Mouse (Mus musculus) kidney, adult 2 months (tissue): ENCODE measurements at regions not wholly inside any gene's neighbourhood (a gene's known extent, or its start where the extent isn't known, plus 50 kb on each side); places are given as distances from the start of the nearest gene placed in this dataset.

Experiments
- DNase-seq: peaks from one replicate; pipeline ENCODE4 v3.0.0; 2021
- H3K27ac ChIP-seq: fragments of 200-500 bp; 2 replicates; pipeline ENCODE4 v1.5.1; 2012; ENCODE audit warnings: low read depth, low read length, control low read depth, inconsistent platforms; ENCODE audit not compliant: insufficient read depth
- H3K27me3 ChIP-seq: fragments of 200-500 bp; replicated peaks from 2 replicates; pipeline ENCODE4 v1.6.1; 2012; ENCODE audit warnings: mild to moderate bottlenecking, moderate library complexity, low read length, inconsistent platforms; ENCODE audit not compliant: control insufficient read depth, insufficient read depth
- H3K36me3 ChIP-seq: fragments of 200-500 bp; 2 replicates; pipeline ENCODE4 v1.6.1; 2012; ENCODE audit warnings: mild to moderate bottlenecking, moderate library complexity, low read length, inconsistent platforms; ENCODE audit not compliant: control insufficient read depth, insufficient read depth
- H3K4me1 ChIP-seq: fragments of 200-500 bp; 2 replicates; pipeline ENCODE4 v1.6.1; 2011; ENCODE audit warnings: low read length; ENCODE audit not compliant: control insufficient read depth, insufficient read depth
- H3K4me3 ChIP-seq: fragments of 200-500 bp; 2 replicates; pipeline ENCODE4 v1.5.1; 2011; ENCODE audit warnings: mild to moderate bottlenecking, low read depth, low read length, control low read depth; ENCODE audit not compliant: insufficient read depth
- CTCF ChIP-seq: fragments of 200-500 bp; conservative IDR thresholded peaks from 2 replicates; pipeline ENCODE4 v1.5.1; 2011; ENCODE audit warnings: low read depth, mild to moderate bottlenecking, control low read depth, low read length, moderate library complexity, mixed read lengths; ENCODE audit not compliant: insufficient read depth, insufficient read length
- POLR2A ChIP-seq: fragments of 200-500 bp; IDR thresholded peaks from one replicate; pipeline ENCODE4 v1.6.1; 2011; ENCODE audit warnings: low read depth, low read length, control low read depth
- WGBS: fragments of 180-500 bp; shearing (Covaris S2); methylation state at CpG from one replicate; pipeline ENCODE4 v1.1.7; 2018; 5-methylcytosine and 5-hydroxymethylcytosine counted together

- no peak overlapping the region for H3K4me3 ChIP-seq
- DNase-seq: peak; percentile 10
- no peaks in the 10 kb centered on the region for H3K4me1 ChIP-seq
- H3K27me3 ChIP-seq: no peaks in the 10 kb centered on the region
- no peak overlapping the region for H3K27ac ChIP-seq
- TF ChIP-seq POLR2A (no peak), CTCF (no peak)
- WGBS: 78% methylated on average over 3 of the region's 3 CpGs
- H3K36me3 ChIP-seq: no peaks in the 10 kb centered on the region
Measured at GRCm38 (mm10) chr15:59954345-59954744, 62.1 kb downstream of the 4933412E24Rik start.

DNA sequence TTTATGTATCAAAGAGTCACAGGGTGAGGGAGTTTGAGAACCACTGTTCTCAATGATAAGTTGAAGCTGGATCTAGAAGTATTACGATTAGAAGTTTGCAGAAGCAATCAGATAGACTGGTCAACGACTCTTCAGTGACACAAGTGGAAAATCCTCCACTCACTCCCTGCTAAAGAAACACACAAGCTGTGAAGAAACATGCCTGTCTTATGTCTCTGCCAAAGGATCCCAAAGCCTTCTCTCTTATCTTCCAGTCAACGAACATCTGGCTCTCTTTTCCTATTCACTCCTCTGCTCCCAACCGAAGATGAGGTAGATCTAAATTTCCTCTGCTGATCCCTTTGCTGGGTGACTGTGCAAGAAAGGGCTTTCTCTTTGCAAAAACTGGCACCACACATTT is 62.6 kb downstream of the 4933412E24Rik start:
- TF ChIP-seq POLR2A (no peak), CTCF (no peak)
- H3K4me1 ChIP-seq: no peaks in the 10 kb centered on the region
- 68% methylated on average over 4 of the region's 4 CpGs for WGBS
- no peak for DNase-seq
- H3K4me3 ChIP-seq: no peak overlapping the region
- no peaks in the 10 kb centered on the region for H3K36me3 ChIP-seq
- H3K27me3 ChIP-seq: no peaks in the 10 kb centered on the region
- H3K27ac ChIP-seq: no peak overlapping the region

GRCm38 (mm10) chr15:59950617-59951216 is 65.7 kb downstream of the 4933412E24Rik start:
- H3K4me3 ChIP-seq: no peak overlapping the region
- no peak overlapping the region for H3K27ac ChIP-seq
- TF ChIP-seq POLR2A (no peak), CTCF (no peak)
- no peaks in the 10 kb centered on the region for H3K27me3 ChIP-seq
- H3K36me3 ChIP-seq: no peaks in the 10 kb centered on the region
- H3K4me1 ChIP-seq: no peaks in the 10 kb centered on the region
- no peak for DNase-seq
- WGBS: 87% methylated on average over 3 of the region's 3 CpGs

DNA sequence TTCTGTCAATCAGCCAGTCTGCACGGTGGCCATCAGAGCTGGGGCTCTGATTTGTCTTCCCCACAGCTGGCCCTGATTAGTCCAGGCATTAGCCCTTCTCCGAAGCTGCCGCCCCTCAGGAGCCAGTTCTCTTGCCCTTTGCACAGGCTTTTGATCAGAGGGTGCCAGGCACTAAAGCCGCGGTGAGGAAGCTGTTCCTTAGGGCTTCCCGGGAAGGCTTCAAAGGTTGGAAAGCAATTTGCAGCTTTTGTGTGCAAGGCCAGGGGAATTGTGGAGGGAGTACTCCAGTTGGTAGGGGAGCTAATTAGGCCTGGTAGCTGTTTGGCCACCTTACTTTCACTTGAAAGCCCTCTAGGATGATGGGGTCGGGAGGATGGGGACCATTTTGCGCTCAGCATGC is 71.2 kb downstream of the 4933412E24Rik start:
- 13% methylated on average over 8 of the region's 8 CpGs for WGBS

GRCm38 (mm10) chr15:59936486-59936885 is 79.9 kb downstream of the 4933412E24Rik start:
- no peaks in the 10 kb centered on the region for H3K4me1 ChIP-seq
- WGBS: 27% methylated on average over 5 of the region's 5 CpGs

More for the DNA sequence above, 71.2 kb downstream of the 4933412E24Rik start:
- H3K36me3 ChIP-seq: no peaks in the 10 kb centered on the region
- H3K27ac ChIP-seq: no peak overlapping the region
- DNase-seq: no peak
- no peaks in the 10 kb centered on the region for H3K4me1 ChIP-seq
- no peaks in the 10 kb centered on the region; the same call in 1 of the 2 replicates for H3K27me3 ChIP-seq
- TF ChIP-seq CTCF (no peak), POLR2A (no peak)
- no peak overlapping the region for H3K4me3 ChIP-seq

GRCm38 (mm10) chr15:59913860-59914259 is 102.6 kb downstream of the 4933412E24Rik start:
- no peaks in the 10 kb centered on the region for H3K4me1 ChIP-seq
- no peak overlapping the region for H3K27ac ChIP-seq
- WGBS: 41% methylated on average over 4 of the region's 4 CpGs
- H3K27me3 ChIP-seq: no peaks in the 10 kb centered on the region
- DNase-seq: no peak
- H3K36me3 ChIP-seq: no peaks in the 10 kb centered on the region
- no peak for TF ChIP-seq CTCF
- TF ChIP-seq POLR2A: no peak
- H3K4me3 ChIP-seq: no peak overlapping the region

More at GRCm38 (mm10) chr15:59936486-59936885, 79.9 kb downstream of the 4933412E24Rik start:
- DNase-seq: no peak
- no peaks in the 10 kb centered on the region for H3K27me3 ChIP-seq
- no peak overlapping the region for H3K4me3 ChIP-seq
- no peaks in the 10 kb centered on the region for H3K36me3 ChIP-seq
- H3K27ac ChIP-seq: no peak overlapping the region
- TF ChIP-seq POLR2A (no peak), CTCF (no peak)

GRCm38 (mm10) chr15:59908300-59908699 is 108.1 kb downstream of the 4933412E24Rik start:
- Histone ChIP-seq H3K27ac (no peak overlapping the region), H3K4me1 (no peaks in the 10 kb centered on the region), H3K27me3 (no peaks in the 10 kb centered on the region), H3K36me3 (no peaks in the 10 kb centered on the region), H3K4me3 (no peak overlapping the region)
- WGBS: 83% methylated on average over 2 of the region's 2 CpGs
- TF ChIP-seq CTCF (no peak), POLR2A (no peak)
- no peak for DNase-seq
